In genomic region chr11:18875001-18875902, GRCm38 (mm10) we compare ENCODE assay signal across 8 mouse cellular contexts.
A peak's percentile ranks its signal among the peaks of the same experiment; 100 is the strongest.
DNase-seq lines count a peak whose midpoint lies in the region; ATAC-seq and TF ChIP-seq lines count a peak whose summit lies in the region.

No protein-coding gene starts in this region.

- no peak for TF ChIP-seq CTCF in brain, embryonic 14.5 days (IDR thresholded peaks at IDR 0.05; ENCODE audit: borderline replicate concordance, extremely low read depth, insufficient read depth, insufficient read length)

- peak overlapping the region; percentile 23 for H3K4me3 ChIP-seq in hindbrain, embryonic 11.5 days (ENCODE audit: low read depth, low read length)
- H3K4me3 ChIP-seq in megakaryocyte, embryonic 14.5 days (replicated peaks), result peak overlapping the region; percentile 93

- peak overlapping the region; percentile 97 for H3K27ac ChIP-seq in hindbrain, embryonic 11.5 days (ENCODE audit: low read depth, low read length)

- no peak for ATAC-seq in hindbrain, embryonic 11.5 days (ENCODE audit: low FRiP score)
- ATAC-seq in granulocyte monocyte progenitor cell, adult 5-6 weeks (replicated peaks; ENCODE audit: poor library complexity, severe bottlenecking), result no peak

- WGBS in hindbrain, embryonic 11.5 days, result 1% methylated on average over 27 of the region's 27 CpGs

- TF ChIP-seq POLR2A in brain, embryonic 14.5 days (IDR thresholded peaks at IDR 0.05; ENCODE audit: borderline replicate concordance, extremely low read depth, insufficient read depth, insufficient read length, poor library complexity, severe bottlenecking), result no peak

- DNase-seq in left cerebral cortex, postnatal 4 days, result peak; percentile 45
- DNase-seq in left cerebral cortex, postnatal 14 days (ENCODE audit: low spot score in 2 of 2), result no peak
- peak; percentile 33 for DNase-seq in brain, embryonic 14.5 days (ENCODE audit: low read depth)
- DNase-seq in hindbrain, embryonic 11.5 days (ENCODE audit: low spot score), result peak; percentile 57
- DNase-seq in frontal cortex, adult 2 months (ENCODE audit: extremely low spot score in 1 of 2, low spot score in 1 of 2), result no peak
- no peak for DNase-seq in urinary bladder, postnatal 4 days (ENCODE audit: low spot score in 2 of 2)

- no peaks in the 10 kb centered on the region for H3K36me3 ChIP-seq in hindbrain, embryonic 11.5 days (ENCODE audit: control insufficient read depth, insufficient read depth, low read length)
- H3K36me3 ChIP-seq in megakaryocyte, embryonic 14.5 days (replicated peaks; ENCODE audit: low read length), result peaks cover 3% of the 10 kb centered on the region

- no peaks in the 10 kb centered on the region for H3K9me3 ChIP-seq in hindbrain, embryonic 11.5 days (ENCODE audit: control insufficient read depth, low read length)
- H3K9me3 ChIP-seq in megakaryocyte, embryonic 14.5 days, result no peaks in the 10 kb centered on the region

- peak overlapping the region; percentile 94 for H3K4me2 ChIP-seq in hindbrain, embryonic 11.5 days (replicated peaks; ENCODE audit: low read depth, low read length)

- peaks cover 13% of the 10 kb centered on the region for H3K4me1 ChIP-seq in hindbrain, embryonic 11.5 days (replicated peaks; ENCODE audit: control insufficient read depth, insufficient read depth, low read length)
- peaks cover 53% of the 10 kb centered on the region for H3K4me1 ChIP-seq in megakaryocyte, embryonic 14.5 days

- H3K27me3 ChIP-seq in hindbrain, embryonic 11.5 days (ENCODE audit: control insufficient read depth, insufficient read depth, low read length), result no peaks in the 10 kb centered on the region; the same call in 1 of the 2 replicates
- H3K27me3 ChIP-seq in megakaryocyte, embryonic 14.5 days (replicated peaks), result peaks cover 34% of the 10 kb centered on the region

- intact Hi-C loops in left cerebral cortex, postnatal 4 days (cut with DNase I), result loop anchor here (5.0 to 10.0 kb wide), 6 partner anchors 720 to 1590 kb away; no protein-coding TSS in a partner anchor
- intact Hi-C loops in left cerebral cortex, postnatal 14 days (cut with DNase I), result loop anchor here (5.0 to 10.0 kb wide), 4 partner anchors 327 to 1590 kb away; no protein-coding TSS in a partner anchor

- H3K9ac ChIP-seq in hindbrain, embryonic 11.5 days (ENCODE audit: low read depth, low read length), result peak overlapping the region; percentile 79

Comparison
In these comparisons a context has a peak if more than half of its experiments do, and no peak if none do; other contexts are left out.
1. DNase-seq: peak in left cerebral cortex, postnatal 4 days (single experiment), brain, embryonic 14.5 days (single experiment) and hindbrain, embryonic 11.5 days (single experiment); none in left cerebral cortex, postnatal 14 days (0 of 2), frontal cortex, adult 2 months (0 of 2) and urinary bladder, postnatal 4 days (0 of 2).